Mouse (Mus musculus): ENCODE measurements around the gene Sar1a.

Gene Sar1a

DNA sequence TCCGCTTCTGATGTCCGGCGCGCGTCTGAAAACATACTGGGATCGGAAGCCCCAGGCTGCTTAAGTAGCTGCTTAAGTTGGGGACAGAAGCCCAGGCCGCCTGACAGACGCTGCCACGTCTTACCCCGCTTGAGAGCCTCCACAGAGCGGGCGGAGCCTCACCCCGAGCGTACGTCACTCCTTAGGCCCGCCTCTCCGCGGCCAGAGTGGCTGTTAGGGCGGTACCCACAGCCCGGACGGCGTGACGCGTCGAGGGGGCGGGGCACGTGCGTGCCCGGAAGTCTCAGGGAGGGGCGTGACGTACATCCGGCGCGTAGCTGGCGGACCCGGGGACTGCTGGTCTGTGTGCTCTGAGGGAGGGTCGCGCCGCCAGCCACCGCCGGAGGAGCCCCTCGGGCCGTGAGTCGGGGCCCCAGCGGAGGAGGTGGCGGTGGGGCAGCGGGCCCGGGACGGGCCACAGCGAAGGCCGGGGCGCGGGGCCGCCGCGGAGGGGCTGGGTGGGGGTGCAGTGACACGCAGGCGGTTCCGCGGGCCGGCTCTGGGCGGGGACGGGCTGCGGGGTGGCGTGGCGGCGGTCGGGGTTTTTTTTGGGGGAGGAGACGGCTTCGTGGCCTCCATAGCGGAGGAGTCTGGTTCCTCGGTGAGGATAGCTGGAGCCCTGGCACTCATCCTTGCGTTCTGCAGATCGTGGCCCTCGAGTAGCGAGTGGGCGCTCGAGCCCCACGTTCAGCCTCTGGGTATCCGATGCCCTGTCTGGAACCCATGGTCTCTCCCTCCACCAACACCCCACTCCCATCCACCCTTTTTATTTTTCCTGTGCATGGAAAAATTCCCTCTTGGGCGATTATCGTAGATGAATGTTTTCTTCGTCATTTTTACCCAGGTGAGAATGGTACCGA is at the start of gene Sar1a:
Sar1a (plus strand) TSS at position 285 of the 899 bp plus-strand sequence.
- DNase-seq (ENCODE audit: low spot score), result peak; percentile 96

- no peak for DNase-seq (ENCODE audit: low spot score)
These were observed 47.7 kb upstream of the Sar1a start for GRCm38 (mm10) chr10:61632445-61632844.

DNA sequence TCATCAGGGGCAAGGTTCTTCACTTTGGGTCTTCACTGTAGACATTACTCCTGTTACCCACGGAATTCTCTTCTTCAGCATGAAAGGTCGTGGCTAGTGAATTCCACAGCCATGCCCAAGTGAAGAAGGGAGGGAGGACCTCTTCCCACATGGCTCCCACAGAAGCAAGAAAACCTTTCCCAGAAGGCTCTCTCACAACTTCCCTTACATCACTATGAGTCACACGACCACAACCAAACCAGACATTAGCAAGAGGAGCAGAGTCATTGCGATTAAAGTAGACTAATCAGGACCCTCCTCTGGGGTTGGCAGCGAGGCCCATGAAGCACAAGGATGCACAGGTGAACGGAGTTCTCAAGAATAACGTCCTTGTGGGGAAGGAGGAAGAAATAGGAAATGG is 43.0 kb upstream of the Sar1a start:
- no peak for DNase-seq (ENCODE audit: low spot score)

- no peak for DNase-seq (ENCODE audit: low spot score)
These were observed 39.7 kb upstream of the Sar1a start for GRCm38 (mm10) chr10:61640363-61640762.

DNA sequence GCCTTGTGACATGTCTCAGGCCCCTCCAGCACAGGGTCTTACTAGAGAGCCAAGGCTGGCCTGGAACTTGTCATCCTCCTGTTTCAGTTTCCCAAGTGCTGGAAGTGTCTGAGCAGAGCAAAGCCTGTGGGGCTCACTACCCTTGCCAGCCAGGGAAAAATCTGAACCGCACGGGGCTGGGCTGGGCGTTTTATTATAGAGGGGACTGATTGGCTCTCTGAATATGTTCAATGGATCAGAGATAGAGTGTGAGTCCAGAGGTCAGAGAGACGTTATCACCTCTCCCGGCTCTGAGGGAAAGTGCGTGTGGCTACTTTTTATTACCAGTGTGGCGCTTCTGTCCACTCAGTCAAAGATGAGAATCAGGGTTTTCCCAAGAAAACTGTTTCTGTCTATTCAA is 33.5 kb upstream of the Sar1a start:
- DNase-seq (ENCODE audit: low spot score), result no peak

- DNase-seq (ENCODE audit: low spot score), result peak; percentile 92
These were observed 32.0 kb upstream of the Sar1a start, which contains the start of gene Ppa1 for GRCm38 (mm10) chr10:61647790-61648736. Gene Ppa1 (plus strand): TSS chr10:61648552.

DNA sequence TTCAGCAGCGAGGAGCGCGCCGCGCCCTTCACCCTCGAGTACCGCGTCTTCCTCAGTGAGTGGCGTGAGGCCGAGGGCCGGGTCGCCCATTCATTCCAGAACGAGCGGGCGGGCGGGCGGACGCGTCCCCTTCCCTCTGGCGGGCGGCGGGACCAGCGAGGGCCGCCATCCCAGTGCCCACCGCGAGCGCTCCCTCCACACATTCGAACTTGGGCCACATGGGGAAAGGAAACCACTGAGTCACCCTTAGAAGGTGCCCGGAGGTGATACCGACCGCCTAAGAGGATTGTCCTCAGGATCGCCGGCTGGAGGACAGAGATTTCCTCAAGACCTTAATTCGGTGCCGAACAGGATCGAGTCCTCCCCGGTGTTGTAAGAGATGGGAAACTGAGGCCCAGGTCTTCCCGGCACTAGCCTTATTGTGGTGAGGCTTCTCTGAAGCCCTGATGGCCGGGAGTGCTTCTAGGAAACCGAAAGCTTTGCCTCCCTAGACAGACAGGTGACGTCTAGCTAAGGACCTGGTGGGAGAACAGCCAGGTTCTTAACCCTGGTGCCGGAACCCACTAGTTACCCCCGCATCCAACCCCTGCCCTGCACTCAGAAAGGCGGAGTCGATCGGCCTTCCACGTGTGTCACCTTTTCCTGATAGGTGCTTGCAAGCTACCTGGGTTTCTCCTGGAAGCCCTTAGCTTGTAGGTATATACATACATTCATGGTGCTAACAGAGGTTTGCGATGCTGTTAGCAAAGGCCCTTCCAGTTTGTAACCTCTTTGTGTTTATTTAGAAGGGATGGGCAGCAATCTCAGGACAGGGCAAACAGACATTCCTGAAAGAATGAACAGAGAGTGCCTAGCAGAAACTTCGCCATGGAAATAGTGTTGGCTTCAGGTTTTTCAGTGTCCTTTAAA is 31.1 kb upstream of the Sar1a start:
- peak; percentile 44 for DNase-seq (ENCODE audit: low spot score)

- no peak for DNase-seq (ENCODE audit: low spot score)
These were observed 26.0 kb upstream of the Sar1a start for GRCm38 (mm10) chr10:61654105-61654504.

GRCm38 (mm10) chr10:61654691-61655090 is 25.4 kb upstream of the Sar1a start:
- DNase-seq (ENCODE audit: low spot score), result no peak

DNA sequence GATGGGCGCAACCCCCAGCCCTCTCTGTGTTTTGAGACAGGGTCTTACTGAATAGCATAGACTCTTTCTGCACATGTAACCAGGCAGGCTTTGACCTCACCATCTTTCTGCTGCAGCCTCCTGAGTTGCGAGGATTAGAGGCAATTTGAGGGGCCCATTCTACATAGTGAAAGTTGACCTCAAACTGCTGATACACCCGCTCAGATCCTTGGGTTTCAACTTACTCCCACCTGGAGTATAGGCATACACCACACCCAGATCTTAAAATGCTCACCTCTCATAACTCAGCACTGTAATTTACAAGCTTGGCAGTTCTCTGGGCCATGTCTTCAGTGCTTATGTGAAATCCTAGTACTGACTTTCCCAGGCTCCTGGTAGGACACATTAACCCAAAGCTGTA is 24.9 kb upstream of the Sar1a start:
- no peak for DNase-seq (ENCODE audit: low spot score)

DNA sequence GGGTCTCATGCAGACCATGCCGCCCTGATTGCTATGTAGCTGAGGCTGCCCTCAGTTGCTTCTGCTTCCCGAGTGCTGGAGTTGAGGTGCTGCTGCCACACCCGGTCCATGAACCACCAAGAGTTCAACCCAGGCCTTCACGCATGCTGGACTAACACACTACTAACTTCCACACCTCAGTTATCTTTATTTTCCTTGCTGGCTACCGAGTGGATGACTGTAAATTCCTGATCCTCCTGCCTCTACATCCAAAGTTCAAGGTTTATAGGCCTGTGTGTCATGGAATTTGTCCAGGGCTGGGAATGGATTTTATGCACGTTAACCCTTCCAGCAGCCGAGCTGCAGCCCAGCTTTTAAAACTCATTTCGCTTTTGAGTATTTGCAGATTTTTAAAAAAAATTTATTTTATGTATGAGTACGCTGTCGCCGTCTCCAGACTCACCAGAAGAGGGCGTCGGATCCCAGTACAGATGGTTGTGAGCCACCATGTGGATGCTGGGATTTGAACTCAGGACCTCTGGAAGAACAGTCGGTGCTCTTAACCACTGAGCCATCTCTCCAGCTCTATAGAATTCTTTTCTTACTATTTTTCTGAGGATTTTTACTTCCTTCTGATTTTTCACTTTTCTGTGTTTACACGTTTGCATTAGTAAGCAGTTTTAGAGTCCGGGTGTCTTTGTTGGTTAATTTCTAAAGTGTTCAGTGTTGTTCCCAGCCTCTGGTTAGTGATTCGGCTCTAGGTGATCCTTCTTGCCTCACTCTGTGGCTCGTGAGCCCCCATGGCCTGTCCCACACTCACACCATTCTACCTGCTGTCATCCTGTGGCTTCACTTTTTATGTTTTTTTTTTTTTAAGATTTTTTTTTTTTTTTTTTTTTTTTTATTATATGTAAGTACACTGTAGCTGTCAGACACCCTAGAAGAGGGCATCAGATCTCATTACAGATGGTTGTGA is 22.9 kb upstream of the Sar1a start:
- no peak for DNase-seq (ENCODE audit: low spot score)

GRCm38 (mm10) chr10:61657985-61658384 is 22.1 kb upstream of the Sar1a start:
- DNase-seq (ENCODE audit: low spot score), result no peak

GRCm38 (mm10) chr10:61661887-61662286 is 18.2 kb upstream of the Sar1a start:
- no peak for DNase-seq (ENCODE audit: low spot score)

- no peak for DNase-seq (ENCODE audit: low spot score)
These were observed 17.6 kb upstream of the Sar1a start for GRCm38 (mm10) chr10:61662391-61662988.

DNA sequence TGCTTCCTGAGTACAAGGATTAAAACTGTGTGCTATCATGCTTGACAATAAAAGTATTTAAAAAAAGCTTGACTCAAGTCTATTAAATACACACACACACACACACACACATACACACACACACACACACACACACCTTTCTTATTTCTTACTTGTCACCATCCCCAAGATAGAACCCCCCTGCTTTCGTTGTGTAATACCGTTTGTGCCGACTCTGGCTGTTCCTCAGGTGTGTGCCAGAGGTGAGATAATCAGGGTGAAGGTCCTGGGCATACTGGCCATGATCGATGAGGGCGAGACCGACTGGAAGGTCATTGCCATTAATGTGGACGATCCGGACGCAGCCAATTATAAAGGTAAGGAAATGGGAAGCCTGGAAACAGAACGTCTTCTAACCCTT is 15.0 kb upstream of the Sar1a start:
- DNase-seq (ENCODE audit: low spot score), result no peak

DNA sequence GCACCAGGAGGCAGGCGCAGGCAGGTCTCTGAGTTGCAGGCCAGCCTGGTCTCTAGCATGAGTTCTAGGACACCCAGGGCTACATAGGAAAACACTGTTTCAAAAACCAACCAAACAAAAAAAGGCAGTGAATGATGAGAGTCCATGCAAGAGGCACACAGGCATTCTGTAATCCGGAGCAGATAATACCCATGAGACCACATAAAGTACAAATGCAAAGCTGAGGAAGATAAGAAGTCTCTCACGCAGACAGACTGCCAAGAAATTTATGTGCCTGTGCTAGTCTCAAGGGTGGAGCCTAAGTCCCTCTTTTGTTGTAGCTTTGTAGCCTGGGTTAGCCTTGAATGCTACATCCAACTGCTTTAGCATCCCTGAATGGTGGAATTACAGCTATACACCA is 14.4 kb upstream of the Sar1a start:
- no peak for DNase-seq (ENCODE audit: low spot score)

- no peak for DNase-seq (ENCODE audit: low spot score)
These were observed 10.8 kb upstream of the Sar1a start for GRCm38 (mm10) chr10:61669289-61669688.

DNA sequence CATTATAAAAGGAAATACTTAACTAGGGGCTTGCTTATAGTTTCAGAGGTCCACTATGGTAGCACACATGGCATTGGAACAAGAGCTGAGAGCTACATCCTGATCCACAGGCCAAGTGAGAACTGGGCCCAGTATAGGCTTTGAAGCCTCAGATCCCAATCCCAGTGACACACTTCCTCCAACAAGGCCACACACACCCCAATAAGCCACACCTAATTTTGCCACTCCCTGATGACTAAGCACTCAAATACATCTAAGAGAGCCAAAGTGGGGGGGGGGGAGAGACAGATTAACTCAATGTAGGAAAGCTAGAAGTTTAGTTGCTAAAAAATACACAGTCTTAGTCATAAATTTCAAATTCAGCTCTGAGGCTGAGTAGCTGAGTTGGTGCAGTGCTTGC is 10.2 kb upstream of the Sar1a start:
- no peak for DNase-seq (ENCODE audit: low spot score)

- DNase-seq (ENCODE audit: low spot score), result no peak
These were observed 9.3 kb upstream of the Sar1a start for GRCm38 (mm10) chr10:61670758-61671157.

- no peak for DNase-seq (ENCODE audit: low spot score)
These were observed 4.2 kb upstream of the Sar1a start for GRCm38 (mm10) chr10:61675935-61676334.

Measured in yolk sac, embryonic 10.5 days (tissue).